Mouse (Mus musculus) urinary bladder, adult 2 months (tissue): Measurements from ENCODE around the gene Hcls1. TPM values are rescaled to one million over a fixed set of nuclear protein-coding genes. Genes with fewer than 3 reads are reported as not detected.

ENCODE experiments used
- DNase-seq: peaks from one replicate; pipeline ENCODE4 v3.0.0; 2022; ENCODE audit warnings: low spot score
- polyA plus RNA-seq: library from polyadenylated mRNA; depleted of rRNA; stranded (reverse); fragments of >200 nt; gene quantifications from 2 replicates; pipeline ENCODE4 v1.2.3, GENCODE M21; 2012; rRNA removed

The Hcls1 gene
- polyA plus RNA-seq, 1 experiment = 13.8 TPM

- DNase-seq = no peak
These were observed 54.7 kb downstream of the Hcls1 start for GRCm38 (mm10) chr16:36989493-36989892.

GRCm38 (mm10) chr16:36989999-36990625, 55.3 kb downstream of the Hcls1 start, which contains the start of gene Fbxo40:
Gene Fbxo40, minus strand, starts transcription at chr16:36990467.
- no peak for DNase-seq

- DNase-seq = no peak
These were observed 62.9 kb downstream of the Hcls1 start for GRCm38 (mm10) chr16:36997650-36998049.

GRCm38 (mm10) chr16:36999366-36999972, 64.7 kb downstream of the Hcls1 start:
- no peak for DNase-seq

GRCm38 (mm10) chr16:37009262-37009661, 74.5 kb downstream of the Hcls1 start:
- DNase-seq = no peak

GRCm38 (mm10) chr16:37010370-37010769, 75.6 kb downstream of the Hcls1 start:
- no peak for DNase-seq

- peak; percentile 66 for DNase-seq
These were observed 76.5 kb downstream of the Hcls1 start, which contains the start of gene Polq for GRCm38 (mm10) chr16:37011061-37011921. Gene Polq, plus strand, starts transcription at chr16:37011786.

- no peak for DNase-seq
These were observed 77.1 kb downstream of the Hcls1 start for GRCm38 (mm10) chr16:37011922-37012289.

GRCm38 (mm10) chr16:37012336-37012735, 77.6 kb downstream of the Hcls1 start:
- no peak for DNase-seq

Other genes with a start within 250 kb of the Hcls1 start
- 37.2 and 43.2 TPM in 2 replicates for gene Ildr1, start 241.0 kb upstream of the Hcls1 start, polyA plus RNA-seq
- gene Slc15a2, start 150.0 kb upstream of the Hcls1 start, polyA plus RNA-seq = 1.6 and 6.5 TPM in 2 replicates
- 17.0 and 17.2 TPM in 2 replicates for gene Iqcb1, start 106.6 kb upstream of the Hcls1 start, polyA plus RNA-seq
- 6.3 and 7.0 TPM in 2 replicates for gene Eaf2, start 60.0 kb upstream of the Hcls1 start, polyA plus RNA-seq
- gene Golgb1, start 59.8 kb upstream of the Hcls1 start, polyA plus RNA-seq = 55.2 and 61.2 TPM in 2 replicates
- 0.01 TPM in 1 of 2 replicates, not detected in the other for gene Fbxo40, start 55.5 kb downstream of the Hcls1 start, polyA plus RNA-seq
- gene Polq, start 76.8 kb downstream of the Hcls1 start, polyA plus RNA-seq = 0.51 and 0.66 TPM in 2 replicates